Mouse (Mus musculus) forebrain, embryonic 15.5 days (tissue): Measurements from ENCODE around the gene BC025446. TPM values are rescaled to one million over a fixed set of nuclear protein-coding genes. Genes with fewer than 3 reads are reported as not detected.

ENCODE experiments used
- ATAC-seq: fragments of 200-750 bp; cut with Nextera tagmentation; replicated peaks from 2 replicates; pipeline ENCODE4 v1.8.0; 2017; ENCODE audit warnings: mild to moderate bottlenecking, moderate TSS enrichment, moderate library complexity
- H3K27ac ChIP-seq: fragments of 300-500 bp; sonication (generic); replicated peaks from 2 replicates; pipeline ENCODE4 v1.5.1; 2015; ENCODE audit warnings: mild to moderate bottlenecking, inconsistent platforms
- H3K27me3 ChIP-seq: fragments of 300-500 bp; sonication (generic); 2 replicates; pipeline ENCODE4 v1.6.1; 2015; ENCODE audit warnings: inconsistent platforms
- H3K36me3 ChIP-seq: fragments of 300-500 bp; sonication (generic); 2 replicates; pipeline ENCODE4 v1.6.1; 2015; ENCODE audit warnings: mild to moderate bottlenecking, inconsistent platforms
- H3K4me1 ChIP-seq: fragments of 300-500 bp; sonication (generic); 2 replicates; pipeline ENCODE4 v1.6.1; 2015; ENCODE audit warnings: inconsistent platforms
- H3K4me2 ChIP-seq: fragments of 300-500 bp; sonication (generic); replicated peaks from 2 replicates; pipeline ENCODE4 v1.6.1; 2015; ENCODE audit warnings: mild to moderate bottlenecking, inconsistent platforms
- H3K4me3 ChIP-seq: fragments of 300-500 bp; sonication (generic); 2 replicates; pipeline ENCODE4 v1.5.1; 2015; ENCODE audit warnings: mild to moderate bottlenecking, inconsistent platforms
- H3K9ac ChIP-seq: fragments of 300-500 bp; sonication (generic); replicated peaks from 2 replicates; pipeline ENCODE4 v1.6.1; 2015; ENCODE audit warnings: mild to moderate bottlenecking, inconsistent platforms
- H3K9me3 ChIP-seq: fragments of 300-500 bp; sonication (generic); 2 replicates; pipeline ENCODE4 v1.6.1; 2016; ENCODE audit warnings: inconsistent platforms
- WGBS: fragments of 180-500 bp; shearing (Covaris S2); methylation state at CpG from one replicate; pipeline ENCODE4 v1.1.7; 2015; ENCODE audit warnings: mixed read lengths; 5-methylcytosine and 5-hydroxymethylcytosine counted together
- polyA plus RNA-seq: library from polyadenylated mRNA; unstranded; fragments of >200 nt; fragmentation: Nextera tagmentation; extraction: Ambion mirVana; gene quantifications from 2 replicates; pipeline ENCODE4 v1.2.1, GENCODE M21; 2015

Gene BC025446
- polyA plus RNA-seq, 1 experiment from 2014 or later = not detected

DNA sequence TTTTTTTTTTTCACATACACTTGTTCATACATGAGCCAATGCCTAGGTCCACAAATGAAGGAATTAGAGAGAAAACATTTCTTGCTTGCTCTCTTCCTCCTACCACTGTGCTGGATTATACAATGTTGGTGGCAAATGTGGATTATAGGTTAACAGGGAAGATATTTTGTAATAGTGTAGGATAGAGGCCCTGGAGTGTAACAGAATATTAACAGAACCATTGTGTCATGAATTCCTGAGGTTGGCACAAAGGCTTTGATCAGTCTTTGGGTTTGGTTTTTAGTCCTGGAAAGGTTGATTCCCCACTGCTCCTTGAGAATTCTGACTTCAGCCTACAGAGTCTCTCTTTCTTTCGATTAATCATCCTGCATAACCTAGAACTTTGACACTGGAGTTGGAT, 50.5 kb downstream of the BC025446 start:
- Histone ChIP-seq H3K27ac (no peak overlapping the region), H3K4me2 (no peak overlapping the region), H3K9me3 (no peaks in the 10 kb centered on the region), H3K4me1 (no peaks in the 10 kb centered on the region), H3K9ac (no peak overlapping the region), H3K27me3 (no peaks in the 10 kb centered on the region), H3K36me3 (no peaks in the 10 kb centered on the region), H3K4me3 (no peak overlapping the region)
- 42% methylated on average over 1 of the region's 1 CpGs for WGBS
- ATAC-seq = no peak

DNA sequence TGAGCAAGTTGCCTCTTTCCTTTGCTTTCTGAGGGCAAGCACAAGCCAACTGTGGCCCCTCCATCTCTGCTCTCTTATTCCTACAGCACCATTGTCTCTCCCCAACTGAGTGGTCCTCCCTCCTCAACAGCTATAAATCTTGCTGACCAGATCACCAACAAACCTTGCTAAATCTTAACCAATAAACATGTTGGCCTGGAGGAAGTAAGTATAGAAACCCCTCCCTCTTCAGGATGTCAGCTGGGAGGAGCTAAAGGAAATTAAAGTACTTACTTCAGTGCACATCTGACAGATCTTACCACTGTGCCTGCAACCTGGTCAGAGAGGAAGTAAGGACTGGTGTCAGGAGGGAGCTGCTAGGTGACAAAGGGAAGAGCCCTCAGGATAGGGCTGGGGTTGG, 51.9 kb downstream of the BC025446 start, which contains the start of gene Ly6f:
TSS of gene Ly6f (plus strand) at position 301 of the 400 bp plus-strand sequence.
- H3K4me3 ChIP-seq = no peak within 1 kb of the TSS
- ATAC-seq = no peak
- H3K9me3 ChIP-seq = no peaks in the 10 kb centered on the region
- H3K27ac ChIP-seq = no peak within 1 kb of the TSS
- no peak within 1 kb of the TSS for H3K9ac ChIP-seq
- no peaks in the 10 kb centered on the region for H3K36me3 ChIP-seq
- H3K4me2 ChIP-seq = no peak within 1 kb of the TSS
- no peaks in the 10 kb centered on the region for H3K27me3 ChIP-seq
- no peaks in the 10 kb centered on the region for H3K4me1 ChIP-seq

DNA sequence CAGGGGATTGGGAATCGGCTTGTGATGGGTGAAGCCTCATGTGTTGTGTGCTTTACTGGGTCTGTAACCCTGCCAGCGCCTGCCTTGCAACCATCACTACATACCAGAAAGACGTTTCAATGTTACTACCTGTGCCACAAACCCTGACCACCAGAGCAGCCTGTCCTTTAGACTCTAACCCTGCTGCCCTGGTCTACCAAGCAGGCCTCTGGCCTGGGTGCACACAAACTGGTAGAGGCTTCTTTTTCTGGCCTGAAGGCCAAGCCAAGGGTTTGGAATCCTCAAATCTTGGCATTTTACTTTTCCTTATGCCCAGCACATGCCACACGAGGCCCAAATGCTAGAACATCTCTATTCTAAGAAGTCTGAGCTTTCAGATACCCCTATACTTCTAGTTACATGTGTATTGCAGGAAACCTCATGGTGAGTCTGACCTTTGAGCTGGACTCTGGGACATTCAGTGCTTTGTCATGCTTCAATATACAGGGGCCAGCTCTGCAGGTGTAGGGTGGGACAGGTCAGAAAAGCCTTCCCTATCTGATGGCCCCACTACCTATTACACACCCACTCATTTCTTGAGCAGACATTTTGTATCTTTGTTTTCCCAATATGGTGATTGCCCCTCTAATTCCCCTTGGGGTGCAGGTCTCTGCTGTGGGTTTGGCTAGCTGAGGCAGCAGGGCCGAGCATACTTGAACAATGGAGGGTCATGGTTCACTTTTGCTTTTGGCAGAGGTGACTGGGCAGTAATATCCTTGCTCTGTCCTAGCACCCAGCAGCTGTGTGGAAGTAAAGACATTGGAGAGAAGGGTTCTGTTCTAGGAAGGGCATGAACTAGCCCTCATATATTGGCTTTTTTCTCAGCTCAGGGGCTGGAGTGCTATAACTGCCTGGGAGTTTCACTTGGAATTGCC, 53.0 kb downstream of the BC025446 start:
- H3K9ac ChIP-seq = no peak overlapping the region
- H3K27me3 ChIP-seq = no peaks in the 10 kb centered on the region
- H3K27ac ChIP-seq = no peak overlapping the region
- H3K4me1 ChIP-seq = no peaks in the 10 kb centered on the region
- no peaks in the 10 kb centered on the region for H3K9me3 ChIP-seq
- H3K4me2 ChIP-seq = no peak overlapping the region
- H3K36me3 ChIP-seq = no peaks in the 10 kb centered on the region
- WGBS = 83% methylated on average over 5 of the region's 5 CpGs
- no peak overlapping the region for H3K4me3 ChIP-seq
- ATAC-seq = no peak

DNA sequence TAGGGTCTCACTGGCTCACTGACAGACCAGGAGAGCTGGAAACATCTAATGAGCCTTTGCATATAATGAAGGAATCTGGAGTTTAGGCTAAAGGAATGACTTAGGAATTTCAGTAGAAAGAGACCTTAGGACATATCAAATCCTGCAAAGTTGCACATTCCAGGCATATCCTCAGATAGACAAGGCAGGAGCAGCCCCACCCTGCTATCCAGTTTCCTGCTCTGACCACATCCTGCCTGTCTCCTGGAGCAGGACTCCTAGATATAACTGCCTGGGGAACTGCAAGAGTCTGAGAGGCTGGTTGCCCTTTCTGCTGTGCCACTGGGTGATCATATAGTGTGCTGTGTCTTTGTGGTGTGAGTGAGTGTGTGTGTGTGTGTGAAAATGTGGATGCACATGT, 54.0 kb downstream of the BC025446 start:
- no peaks in the 10 kb centered on the region for H3K27me3 ChIP-seq
- H3K36me3 ChIP-seq = no peaks in the 10 kb centered on the region
- H3K9me3 ChIP-seq = no peaks in the 10 kb centered on the region
- no peak overlapping the region for H3K4me2 ChIP-seq
- no peak overlapping the region for H3K9ac ChIP-seq
- H3K4me3 ChIP-seq = no peak overlapping the region
- ATAC-seq = no peak
- H3K4me1 ChIP-seq = no peaks in the 10 kb centered on the region
- no peak overlapping the region for H3K27ac ChIP-seq

DNA sequence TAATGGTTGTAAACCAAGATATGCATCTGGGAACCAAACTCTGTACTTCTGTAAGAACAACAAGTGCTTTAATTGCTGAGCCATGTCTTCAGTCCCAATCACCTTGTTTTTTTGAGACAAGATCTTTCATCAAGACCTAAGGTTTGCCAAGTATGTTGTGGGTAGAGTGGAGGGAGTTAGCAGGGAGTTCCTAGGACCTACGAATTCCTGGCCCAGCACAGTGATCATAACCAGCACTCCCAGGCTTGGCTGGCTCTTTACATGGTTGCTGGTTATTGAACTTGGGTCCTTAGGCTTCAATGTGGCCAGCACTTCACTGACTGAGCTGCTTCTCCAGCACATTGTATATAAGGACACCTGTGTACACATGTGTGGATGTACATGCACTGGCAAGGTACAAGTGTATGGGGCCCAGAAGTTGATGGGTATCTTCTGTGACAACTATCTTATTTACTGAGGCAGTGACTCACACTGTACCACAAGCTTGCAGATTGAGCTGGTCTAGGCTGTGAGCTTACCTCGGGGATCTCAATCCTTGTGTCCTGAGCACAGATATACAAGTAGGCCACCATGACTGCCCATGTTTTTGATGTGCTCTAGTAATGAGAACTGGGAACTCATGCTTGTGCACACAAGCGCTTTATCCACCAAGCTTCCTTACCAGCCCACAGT, 54.7 kb downstream of the BC025446 start:
- H3K27ac ChIP-seq = no peak overlapping the region
- no peaks in the 10 kb centered on the region for H3K9me3 ChIP-seq
- ATAC-seq = no peak
- no peak overlapping the region for H3K4me2 ChIP-seq
- WGBS = 86% methylated on average over 3 of the region's 3 CpGs
- H3K27me3 ChIP-seq = no peaks in the 10 kb centered on the region
- H3K36me3 ChIP-seq = no peaks in the 10 kb centered on the region
- no peak overlapping the region for H3K4me3 ChIP-seq
- H3K9ac ChIP-seq = no peak overlapping the region
- H3K4me1 ChIP-seq = no peaks in the 10 kb centered on the region

DNA sequence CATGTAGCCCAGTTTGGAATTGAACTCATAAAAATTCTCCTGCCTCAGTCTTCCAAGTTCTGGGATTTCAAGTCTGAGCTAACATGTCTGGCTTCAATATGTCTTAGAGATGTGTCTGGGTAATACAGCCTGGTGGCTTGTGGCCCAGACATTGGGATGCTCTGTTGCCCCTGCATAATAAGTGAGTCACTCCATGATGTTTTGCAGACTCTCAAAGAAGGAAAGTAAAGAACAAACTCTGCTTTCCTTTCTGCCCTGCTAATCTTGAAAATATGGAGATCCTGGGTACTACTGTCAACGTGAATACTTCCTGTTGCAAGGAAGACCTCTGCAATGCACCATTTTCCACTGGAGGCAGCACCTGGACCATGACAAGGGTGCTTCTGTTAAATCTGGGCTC, 55.2 kb downstream of the BC025446 start:
- Histone ChIP-seq H3K4me2 (no peak overlapping the region), H3K27me3 (no peaks in the 10 kb centered on the region), H3K9me3 (no peaks in the 10 kb centered on the region), H3K9ac (no peak overlapping the region), H3K4me3 (no peak overlapping the region), H3K4me1 (no peaks in the 10 kb centered on the region), H3K27ac (no peak overlapping the region), H3K36me3 (no peaks in the 10 kb centered on the region)
- WGBS = 73% methylated on average over 1 of the region's 1 CpGs
- no peak for ATAC-seq

DNA sequence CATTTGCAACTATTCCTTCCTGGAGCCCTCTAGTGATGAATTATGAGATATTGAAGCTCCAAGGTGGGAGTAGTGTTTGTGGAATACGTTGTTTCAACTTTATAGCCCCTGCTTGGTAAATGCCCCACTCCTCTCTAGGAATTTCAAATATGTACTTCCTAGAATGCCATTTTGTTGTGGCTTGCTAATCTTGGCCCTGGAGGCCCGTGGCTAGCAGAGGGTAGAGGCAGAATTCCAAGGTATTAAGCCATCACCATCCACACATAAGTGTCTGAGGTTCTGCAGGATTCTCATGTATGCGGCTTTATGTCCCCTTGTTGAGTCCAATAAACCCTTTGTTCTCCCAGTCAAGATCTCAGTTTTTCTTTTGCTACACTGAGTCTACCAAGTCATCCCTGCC, 55.7 kb downstream of the BC025446 start:
- Histone ChIP-seq H3K9me3 (no peaks in the 10 kb centered on the region), H3K4me2 (no peak overlapping the region), H3K4me1 (no peaks in the 10 kb centered on the region), H3K36me3 (no peaks in the 10 kb centered on the region), H3K9ac (no peak overlapping the region), H3K27me3 (no peaks in the 10 kb centered on the region), H3K4me3 (no peak overlapping the region), H3K27ac (no peak overlapping the region)
- ATAC-seq = no peak
- WGBS = 68% methylated on average over 3 of the region's 3 CpGs

Other genes with a start within 250 kb of the BC025446 start
- gene Ly6i, start 232.9 kb upstream of the BC025446 start, polyA plus RNA-seq = not detected in 2 replicates
- gene Ly6a, start 218.3 kb upstream of the BC025446 start, polyA plus RNA-seq = 0.72 and 0.85 TPM in 2 replicates
- gene Ly6c1, start 167.5 kb upstream of the BC025446 start, polyA plus RNA-seq = 2.9 and 3.8 TPM in 2 replicates
- 0.26 TPM in 1 of 2 replicates, not detected in the other for gene Ly6c2, start 104.4 kb upstream of the BC025446 start, polyA plus RNA-seq
- not detected in 2 replicates for gene Ly6g, start 61.1 kb upstream of the BC025446 start, polyA plus RNA-seq
- gene Ly6f, start 52.0 kb downstream of the BC025446 start, polyA plus RNA-seq = not detected in 2 replicates